21 mouse cellular contexts compared by ENCODE assay signal in the genomic region with DNA sequence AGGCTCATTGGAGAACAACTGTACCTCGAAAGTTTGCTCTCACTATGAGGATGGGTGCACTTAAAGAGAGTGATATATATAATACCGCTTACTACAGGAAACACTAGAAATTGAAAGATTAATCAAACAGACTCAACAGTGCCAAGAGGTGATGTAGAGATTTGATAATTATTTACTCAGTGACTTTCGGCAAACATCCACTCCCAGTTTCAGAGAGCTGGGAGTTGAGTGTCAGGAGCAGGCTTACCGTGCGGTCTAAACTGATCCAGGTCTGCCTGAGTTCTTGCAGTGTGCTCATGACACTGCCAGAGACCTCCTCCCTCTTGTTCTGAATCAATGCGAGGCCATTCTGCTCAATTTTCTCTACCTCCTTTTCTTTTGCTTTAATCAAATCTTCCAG. TPM values are rescaled to one million over a fixed set of nuclear protein-coding genes. Genes with fewer than 3 reads are reported as not detected.
DNase-seq lines count a peak whose midpoint lies in the region; ATAC-seq and TF ChIP-seq lines count a peak whose summit lies in the region.
"Had no signal": no experiment of that assay in that cellular context is flagged by ENCODE, and none has a peak within 500 bp of the region (broad histone marks: within the 10 kb centered on the region; RNA-seq: fewer than 3 reads in every experiment).

No protein-coding gene starts in this region.

- H3K9me3 ChIP-seq in intestine, embryonic 15.5 days, result no peaks in the 10 kb centered on the region
- no peaks in the 10 kb centered on the region for H3K9me3 ChIP-seq in intestine, embryonic 16.5 days (ENCODE audit: control insufficient read depth, low read length)
- H3K9me3 ChIP-seq in kidney, embryonic 16.5 days (ENCODE audit: low read length), result peaks cover 4% of the 10 kb centered on the region; the same call in 1 of the 2 replicates
- H3K9me3 ChIP-seq in lung, embryonic 14.5 days (ENCODE audit: low read depth, low read length), result no peaks in the 10 kb centered on the region
- no peaks in the 10 kb centered on the region for H3K9me3 ChIP-seq in midbrain, embryonic 11.5 days (ENCODE audit: control insufficient read depth, low read length)
- H3K9me3 ChIP-seq in midbrain, embryonic 10.5 days (replicated peaks), result no peaks in the 10 kb centered on the region
- H3K9me3 ChIP-seq: embryonic facial prominence, embryonic 15.5 days; forebrain, embryonic 10.5 days; heart, embryonic 12.5 days had no signal

- no peak overlapping the region for H3K4me3 ChIP-seq in intestine, embryonic 15.5 days (replicated peaks)
- H3K4me3 ChIP-seq in intestine, embryonic 16.5 days (ENCODE audit: low read length), result no peak overlapping the region
- H3K4me3 ChIP-seq in kidney, embryonic 16.5 days (ENCODE audit: low read length), result no peak overlapping the region
- no peak overlapping the region for H3K4me3 ChIP-seq in lung, embryonic 14.5 days (ENCODE audit: low read depth, low read length)
- no peak overlapping the region for H3K4me3 ChIP-seq in midbrain, embryonic 11.5 days (ENCODE audit: low read depth, low read length)
- H3K4me3 ChIP-seq in midbrain, embryonic 10.5 days, result no peak overlapping the region
- H3K4me3 ChIP-seq: embryonic facial prominence, embryonic 15.5 days; erythroblast, embryonic 14.5 days; forebrain, embryonic 10.5 days; gastrocnemius, adult 2 months; heart, embryonic 12.5 days had no signal

- no peak for DNase-seq in kidney, adult 11 months
- DNase-seq in lung, embryonic 14.5 days, result peak; percentile 29
- DNase-seq in lung, adult 18-20 months, result no peak
- DNase-seq in midbrain, embryonic 11.5 days (ENCODE audit: low spot score, missing footprints), result peak; percentile 17
- DNase-seq in midbrain, embryonic 10.5 days (ENCODE audit: low spot score), result no peak
- DNase-seq: adrenal gland, postnatal 10 days; cerebellum, adult 11 months; cerebellum, adult 8-10 months; cerebellum, postnatal 14 days; embryo, embryonic 11 days; gastrocnemius, adult 2 months; gastrocnemius, postnatal 25 days had no signal

- no peaks in the 10 kb centered on the region for H3K4me1 ChIP-seq in intestine, embryonic 15.5 days (replicated peaks)
- no peaks in the 10 kb centered on the region for H3K4me1 ChIP-seq in intestine, embryonic 16.5 days (ENCODE audit: control insufficient read depth, insufficient read depth, low read length)
- peaks cover 11% of the 10 kb centered on the region; the same call in 1 of the 2 replicates for H3K4me1 ChIP-seq in kidney, embryonic 16.5 days (ENCODE audit: insufficient read depth, low read length)
- no peaks in the 10 kb centered on the region for H3K4me1 ChIP-seq in lung, embryonic 14.5 days (ENCODE audit: insufficient read depth)
- H3K4me1 ChIP-seq in midbrain, embryonic 11.5 days (ENCODE audit: control insufficient read depth, insufficient read depth, low read length), result no peaks in the 10 kb centered on the region
- no peaks in the 10 kb centered on the region for H3K4me1 ChIP-seq in midbrain, embryonic 10.5 days
- H3K4me1 ChIP-seq: embryonic facial prominence, embryonic 15.5 days; forebrain, embryonic 10.5 days; heart, embryonic 12.5 days had no signal

- H3K27me3 ChIP-seq in intestine, embryonic 15.5 days (replicated peaks), result no peaks in the 10 kb centered on the region
- no peaks in the 10 kb centered on the region for H3K27me3 ChIP-seq in intestine, embryonic 16.5 days (replicated peaks; ENCODE audit: control insufficient read depth, insufficient read depth, low read length)
- H3K27me3 ChIP-seq in kidney, embryonic 16.5 days (ENCODE audit: insufficient read depth, low read length), result no peaks in the 10 kb centered on the region
- H3K27me3 ChIP-seq in lung, embryonic 14.5 days (ENCODE audit: insufficient read depth, low read length), result no peaks in the 10 kb centered on the region
- no peaks in the 10 kb centered on the region for H3K27me3 ChIP-seq in midbrain, embryonic 11.5 days (ENCODE audit: control insufficient read depth, insufficient read depth, low read length)
- H3K27me3 ChIP-seq in midbrain, embryonic 10.5 days (ENCODE audit: low read depth, poor library complexity, severe bottlenecking), result no peaks in the 10 kb centered on the region
- H3K27me3 ChIP-seq: embryonic facial prominence, embryonic 15.5 days; heart, embryonic 12.5 days had no signal

- ATAC-seq in intestine, embryonic 15.5 days, result peak; percentile 49; the same call in 1 of the 2 replicates
- ATAC-seq in intestine, embryonic 16.5 days, result no peak
- ATAC-seq in kidney, embryonic 16.5 days (ENCODE audit: low FRiP score, low TSS enrichment), result 0 out of 2 replicates have a peak, but pooled peaks have one; percentile 15
- ATAC-seq in lung, embryonic 14.5 days (ENCODE audit: insufficient read depth), result no peak
- ATAC-seq in midbrain, embryonic 11.5 days (ENCODE audit: low FRiP score), result no peak
- ATAC-seq: forebrain, embryonic 14.5 days had no signal

- no peak for TF ChIP-seq CTCF in lung, embryonic 14.5 days (IDR thresholded peaks at IDR 0.05; ENCODE audit: low read depth)

- WGBS in intestine, embryonic 15.5 days, result 58% methylated on average over 6 of the region's 6 CpGs
- 55% methylated on average over 6 of the region's 6 CpGs for whole genome bisulfite sequencing in intestine, embryonic 16.5 days
- 48% methylated on average over 6 of the region's 6 CpGs for WGBS in kidney, embryonic 16.5 days
- 58% methylated on average over 6 of the region's 6 CpGs for WGBS in lung, embryonic 14.5 days
- WGBS in midbrain, embryonic 11.5 days, result 88% methylated on average over 6 of the region's 6 CpGs
- 92% methylated on average over 6 of the region's 6 CpGs for WGBS in midbrain, embryonic 10.5 days

- H3K27ac ChIP-seq in intestine, embryonic 15.5 days, result no peak overlapping the region
- H3K27ac ChIP-seq in intestine, embryonic 16.5 days (ENCODE audit: low read length), result no peak overlapping the region
- H3K27ac ChIP-seq in kidney, embryonic 16.5 days (ENCODE audit: low read length), result 0 out of 2 replicates have a peak overlapping the region, but pooled peaks have one; percentile 0
- no peak overlapping the region for H3K27ac ChIP-seq in lung, embryonic 14.5 days (ENCODE audit: low read depth)
- no peak overlapping the region for H3K27ac ChIP-seq in midbrain, embryonic 11.5 days (ENCODE audit: low read depth, low read length)
- H3K27ac ChIP-seq in midbrain, embryonic 10.5 days (replicated peaks), result no peak overlapping the region
- H3K27ac ChIP-seq: embryonic facial prominence, embryonic 15.5 days; forebrain, embryonic 10.5 days; gastrocnemius, adult 2 months had no signal

- 0 out of 2 replicates have a peak, but pooled peaks cover 4% of the 10 kb centered on the region for H3K36me3 ChIP-seq in intestine, embryonic 15.5 days
- no peaks in the 10 kb centered on the region for H3K36me3 ChIP-seq in intestine, embryonic 16.5 days (ENCODE audit: control insufficient read depth, insufficient read depth, low read length)
- H3K36me3 ChIP-seq in kidney, embryonic 16.5 days (ENCODE audit: insufficient read depth, low read length), result 0 out of 2 replicates have a peak, but pooled peaks cover 4% of the 10 kb centered on the region
- peaks cover 19% of the 10 kb centered on the region; the same call in 1 of the 2 replicates for H3K36me3 ChIP-seq in lung, embryonic 14.5 days (ENCODE audit: insufficient read depth)
- H3K36me3 ChIP-seq in midbrain, embryonic 11.5 days (ENCODE audit: control insufficient read depth, insufficient read depth, low read length), result no peaks in the 10 kb centered on the region
- no peaks in the 10 kb centered on the region for H3K36me3 ChIP-seq in midbrain, embryonic 10.5 days
- H3K36me3 ChIP-seq: forebrain, embryonic 10.5 days had no signal

- H3K9ac ChIP-seq in intestine, embryonic 15.5 days, result no peak overlapping the region
- H3K9ac ChIP-seq in intestine, embryonic 16.5 days (ENCODE audit: low read depth, low read length), result no peak overlapping the region
- H3K9ac ChIP-seq in kidney, embryonic 16.5 days (replicated peaks; ENCODE audit: low read length), result no peak overlapping the region
- H3K9ac ChIP-seq in lung, embryonic 14.5 days, result no peak overlapping the region
- H3K9ac ChIP-seq in midbrain, embryonic 11.5 days (ENCODE audit: low read length), result no peak overlapping the region
- H3K9ac ChIP-seq: embryonic facial prominence, embryonic 15.5 days; heart, embryonic 12.5 days had no signal

- H3K4me2 ChIP-seq in intestine, embryonic 15.5 days (replicated peaks), result no peak overlapping the region
- H3K4me2 ChIP-seq in intestine, embryonic 16.5 days (ENCODE audit: low read depth, low read length), result no peak overlapping the region
- 0 out of 2 replicates have a peak overlapping the region, but pooled peaks have one; percentile 13 for H3K4me2 ChIP-seq in kidney, embryonic 16.5 days (replicated peaks; ENCODE audit: low read depth, low read length)
- H3K4me2 ChIP-seq in lung, embryonic 14.5 days, result no peak overlapping the region
- no peak overlapping the region for H3K4me2 ChIP-seq in midbrain, embryonic 11.5 days
- H3K4me2 ChIP-seq: embryonic facial prominence, embryonic 15.5 days; heart, embryonic 12.5 days had no signal

RNA-seq across cellular contexts. Expression of a gene that starts 47.7 kb away (rescaled TPM):
- polyA plus RNA-seq in intestine, embryonic 15.5 days (2015; fragmentation: Nextera tagmentation; extraction: Ambion mirVana), result 0.05 and 0.13 TPM in 2 replicates
- 0.06 and 0.09 TPM in 2 replicates for polyA plus RNA-seq in intestine, embryonic 16.5 days (2015; fragmentation: Nextera tagmentation; extraction: Ambion mirVana)
- polyA plus RNA-seq in kidney, embryonic 16.5 days (2015; fragmentation: Nextera tagmentation; extraction: Ambion mirVana), result 0.15 TPM in 1 of 2 replicates, not detected in the other
- 0.22 and 0.51 TPM in 2 replicates for polyA plus RNA-seq in lung, embryonic 14.5 days (2014; fragmentation: Nextera tagmentation; extraction: Ambion mirVana)
- polyA plus RNA-seq in midbrain, embryonic 11.5 days (2014; fragmentation: Nextera tagmentation; extraction: Ambion mirVana), result 0.06 TPM in 1 of 2 replicates, not detected in the other
- polyA plus RNA-seq in midbrain, embryonic 10.5 days (2016; fragmentation: Nextera tagmentation; extraction: Ambion mirVana), result 0.05 TPM in 1 of 2 replicates, not detected in the other
- polyA plus RNA-seq: brain, embryonic 14.5 days; erythroblast, embryonic 14.5 days; forebrain, embryonic 14.5 days had no signal

Comparison
In these comparisons a context has a peak if more than half of its experiments do, and no peak if none do; other contexts are left out.
1. ATAC-seq: peak in intestine, embryonic 15.5 days (single experiment) and kidney, embryonic 16.5 days (single experiment); none in intestine, embryonic 16.5 days (single experiment), lung, embryonic 14.5 days (single experiment) and midbrain, embryonic 11.5 days (single experiment).
2. DNase-seq: peak in lung, embryonic 14.5 days (single experiment) and midbrain, embryonic 11.5 days (single experiment); none in kidney, adult 11 months (single experiment), lung, adult 18-20 months (0 of 2) and midbrain, embryonic 10.5 days (single experiment).